Mouse (Mus musculus) megakaryocyte-erythroid progenitor cell, adult 5-6 weeks (primary cell): Measurements from ENCODE around the gene BC037034. TPM values are rescaled to one million over a fixed set of nuclear protein-coding genes. Genes with fewer than 3 reads are reported as not detected.

Source experiments
- ATAC-seq: replicated peaks from 2 replicates; pipeline ENCODE4 v1.8.0; 2016; ENCODE audit warnings: mild to moderate bottlenecking, inconsistent platforms; ENCODE audit not compliant: severe bottlenecking, poor library complexity, low FRiP score, low TSS enrichment
- total RNA-seq, 2 experiments: library from RNA; stranded (forward) in 1 of 2; stranded (reverse) in 1 of 2; fragments of 200-1000, 215-1000 nt in 1 of 2; fragments of >200 nt in 1 of 2; fragmentation: Nextera tagmentation in 1 of 2; gene quantifications; 2 replicates each; pipeline ENCODE4 v1.2.3; 2014 to 2017

The BC037034 gene
- total RNA-seq, 2 experiments from 2014 or later, result 46.5 to 199 TPM

- no peak for ATAC-seq
Observed at GRCm38 (mm10) chr5:138264207-138264578, 360 bp upstream of the BC037034 start.

- ATAC-seq, result 0 out of 2 replicates have a peak, but pooled peaks have one; percentile 10
Observed at GRCm38 (mm10) chr5:138262582-138263240, 1.1 kb downstream of the BC037034 start.

GRCm38 (mm10) chr5:138262001-138262400, 1.8 kb downstream of the BC037034 start:
- no peak for ATAC-seq

- ATAC-seq, result peak; percentile 55
Observed at GRCm38 (mm10) chr5:138260834-138261233, 3.0 kb downstream of the BC037034 start.

- ATAC-seq, result no peak
Observed at GRCm38 (mm10) chr5:138260051-138260450, 3.8 kb downstream of the BC037034 start.

GRCm38 (mm10) chr5:138258993-138259392, 4.8 kb downstream of the BC037034 start:
- no peak for ATAC-seq

GRCm38 (mm10) chr5:138258542-138258941, 5.3 kb downstream of the BC037034 start:
- no peak for ATAC-seq

GRCm38 (mm10) chr5:138258078-138258477, 5.8 kb downstream of the BC037034 start:
- ATAC-seq, result no peak

GRCm38 (mm10) chr5:138257585-138257978, 6.3 kb downstream of the BC037034 start:
- no peak for ATAC-seq

GRCm38 (mm10) chr5:138256966-138257584, 6.8 kb downstream of the BC037034 start:
- ATAC-seq, result no peak

- no peak for ATAC-seq
Observed at GRCm38 (mm10) chr5:138256094-138256467, 7.8 kb downstream of the BC037034 start.

GRCm38 (mm10) chr5:138255353-138256093, 8.3 kb downstream of the BC037034 start, which contains the start of gene Lamtor4:
Gene Lamtor4, plus strand, starts transcription at chr5:138255482.
- peak; percentile 96 for ATAC-seq

- ATAC-seq, result no peak
Observed at GRCm38 (mm10) chr5:138253061-138253460, 10.8 kb downstream of the BC037034 start.

GRCm38 (mm10) chr5:138251144-138251543, 12.7 kb downstream of the BC037034 start:
- ATAC-seq, result no peak

GRCm38 (mm10) chr5:138241511-138241910, 22.3 kb downstream of the BC037034 start:
- no peak for ATAC-seq

- no peak for ATAC-seq
Observed at GRCm38 (mm10) chr5:138234224-138234623, 29.6 kb downstream of the BC037034 start.

GRCm38 (mm10) chr5:138233778-138234177, 30.1 kb downstream of the BC037034 start:
- no peak for ATAC-seq

GRCm38 (mm10) chr5:138229511-138229910, 34.3 kb downstream of the BC037034 start:
- no peak for ATAC-seq

GRCm38 (mm10) chr5:138228026-138228425, 35.8 kb downstream of the BC037034 start:
- peak; percentile 64 for ATAC-seq

GRCm38 (mm10) chr5:138227367-138227766, 36.5 kb downstream of the BC037034 start:
- ATAC-seq, result peak; percentile 48; the same call in 1 of the 2 replicates
